Mouse (Mus musculus): ENCODE measurements around the gene Metap2.
A peak's percentile ranks its signal among the peaks of the same experiment; 100 is the strongest.

Gene Metap2

GRCm38 (mm10) chr10:93911326-93911725 is 14.4 kb upstream of the Metap2 start:
- no peak for DNase-seq (ENCODE audit: low spot score in 2 of 2)

GRCm38 (mm10) chr10:93909811-93910446 is 13.0 kb upstream of the Metap2 start:
- DNase-seq (ENCODE audit: low spot score in 2 of 2), result no peak

- DNase-seq (ENCODE audit: low spot score in 2 of 2), result no peak
Measured at GRCm38 (mm10) chr10:93909015-93909414, 12.1 kb upstream of the Metap2 start.

- no peak for DNase-seq (ENCODE audit: low spot score in 2 of 2)
Measured at GRCm38 (mm10) chr10:93908540-93908939, 11.6 kb upstream of the Metap2 start.

GRCm38 (mm10) chr10:93907376-93907775 is 10.5 kb upstream of the Metap2 start:
- no peak for DNase-seq (ENCODE audit: low spot score in 2 of 2)

GRCm38 (mm10) chr10:93899907-93900306 is 3.0 kb upstream of the Metap2 start:
- DNase-seq (ENCODE audit: low spot score in 2 of 2), result no peak

- no peak for DNase-seq (ENCODE audit: low spot score in 2 of 2)
Measured at GRCm38 (mm10) chr10:93899303-93899702, 2.4 kb upstream of the Metap2 start.

GRCm38 (mm10) chr10:93892551-93892950 is 4.3 kb downstream of the Metap2 start:
- DNase-seq (ENCODE audit: low spot score in 2 of 2), result no peak

- DNase-seq (ENCODE audit: low spot score in 2 of 2), result no peak
Measured at GRCm38 (mm10) chr10:93891031-93891430, 5.9 kb downstream of the Metap2 start.

GRCm38 (mm10) chr10:93890565-93890964 is 6.3 kb downstream of the Metap2 start:
- DNase-seq (ENCODE audit: low spot score in 2 of 2), result no peak

GRCm38 (mm10) chr10:93889976-93890375 is 6.9 kb downstream of the Metap2 start:
- DNase-seq (ENCODE audit: low spot score in 2 of 2), result peak in 1 of 2 experiments; percentile 17

GRCm38 (mm10) chr10:93889579-93889950 is 7.3 kb downstream of the Metap2 start:
- DNase-seq (ENCODE audit: low spot score in 2 of 2), result peak; percentile 75 to 77

GRCm38 (mm10) chr10:93888935-93889578 is 7.8 kb downstream of the Metap2 start:
- DNase-seq (ENCODE audit: low spot score in 2 of 2), result no peak

- DNase-seq (ENCODE audit: low spot score in 2 of 2), result no peak
Measured at GRCm38 (mm10) chr10:93888590-93888934, 8.3 kb downstream of the Metap2 start.

- DNase-seq (ENCODE audit: low spot score in 2 of 2), result no peak
Measured at GRCm38 (mm10) chr10:93885839-93886477, 10.9 kb downstream of the Metap2 start.

GRCm38 (mm10) chr10:93882738-93883364 is 14.0 kb downstream of the Metap2 start:
- no peak for DNase-seq (ENCODE audit: low spot score in 2 of 2)

GRCm38 (mm10) chr10:93881918-93882317 is 15.0 kb downstream of the Metap2 start:
- DNase-seq (ENCODE audit: low spot score in 2 of 2), result no peak

- DNase-seq (ENCODE audit: low spot score in 2 of 2), result no peak
Measured at GRCm38 (mm10) chr10:93878732-93879131, 18.2 kb downstream of the Metap2 start.

GRCm38 (mm10) chr10:93876772-93877171 is 20.1 kb downstream of the Metap2 start:
- no peak for DNase-seq (ENCODE audit: low spot score in 2 of 2)

- DNase-seq (ENCODE audit: low spot score in 2 of 2), result no peak
Measured at GRCm38 (mm10) chr10:93868886-93869285, 28.0 kb downstream of the Metap2 start.

- DNase-seq (ENCODE audit: low spot score in 2 of 2), result no peak
Measured at GRCm38 (mm10) chr10:93868401-93868800, 28.5 kb downstream of the Metap2 start.

- no peak for DNase-seq (ENCODE audit: low spot score in 2 of 2)
Measured at GRCm38 (mm10) chr10:93856095-93856494, 40.8 kb downstream of the Metap2 start.

GRCm38 (mm10) chr10:93855126-93855525 is 41.8 kb downstream of the Metap2 start:
- DNase-seq (ENCODE audit: low spot score in 2 of 2), result no peak

Data from urinary bladder, adult 18-20 months (tissue).